Mouse (Mus musculus) heart, adult 2 months (tissue): ENCODE results near the gene Ccdc127.

ENCODE experiments used
- CTCF ChIP-seq: fragments of 200-600 bp; IDR thresholded peaks from 2 replicates; pipeline ENCODE4 v1.8.1; 2022; ENCODE audit warnings: antibody characterized with exemption, mild to moderate bottlenecking, moderate library complexity
- EP300 ChIP-seq: fragments of 200-500 bp; IDR thresholded peaks from 2 replicates; pipeline ENCODE4 v1.6.1; 2011; ENCODE audit warnings: low read depth, low read length, control low read depth; ENCODE audit not compliant: insufficient read depth
- POLR2A ChIP-seq: fragments of 200-500 bp; IDR thresholded peaks from 2 replicates; pipeline ENCODE4 v1.6.1; 2011; ENCODE audit warnings: mild to moderate bottlenecking, low read depth, low read length, control low read depth; ENCODE audit not compliant: insufficient read depth

- TF ChIP-seq CTCF (no peak), POLR2A (no peak), EP300 (no peak)
Observed at GRCm38 (mm10) chr13:74356491-74356890, 6.4 kb downstream of the Ccdc127 start.
